Mouse (Mus musculus): Measurements from ENCODE around the gene Gfpt1. TPM values are rescaled to one million over a fixed set of nuclear protein-coding genes. Genes with fewer than 3 reads are reported as not detected.
A peak's percentile ranks its signal among the peaks of the same experiment; 100 is the strongest.
"Not testable (repeated sequence)": the region's sequence is repeated elsewhere in the genome, so short reads cannot be mapped to it uniquely, and the experiment has no call there.

Gene Gfpt1
- polyA plus RNA-seq, 1 experiment from 2014 or later = 28.8 TPM

GRCm38 (mm10) chr6:87009692-87010328 lies 32.8 kb upstream of the Gfpt1 start:
- peak; percentile 96 for ATAC-seq (ENCODE audit: low FRiP score)
- peak; percentile 90 for DNase-seq (ENCODE audit: low spot score)
- peak overlapping the region; percentile 78 for H3K4me3 ChIP-seq (replicated peaks; ENCODE audit: low read length)
- no peaks in the 10 kb centered on the region for H3K27me3 ChIP-seq (ENCODE audit: control insufficient read depth, insufficient read depth, low read length)
- peaks cover 8% of the 10 kb centered on the region for H3K4me1 ChIP-seq (replicated peaks; ENCODE audit: control insufficient read depth, insufficient read depth, low read length)
- H3K9me3 ChIP-seq (ENCODE audit: control insufficient read depth, low read length) = no peaks in the 10 kb centered on the region
- H3K36me3 ChIP-seq (replicated peaks; ENCODE audit: control insufficient read depth, insufficient read depth) = peaks cover 15% of the 10 kb centered on the region
- under 1% methylated on average over 36 of the region's 36 CpGs for WGBS
- peak overlapping the region; percentile 94 for H3K9ac ChIP-seq
- peak overlapping the region; percentile 54 for H3K4me2 ChIP-seq (replicated peaks)
- peak overlapping the region; percentile 85 for H3K27ac ChIP-seq

- H3K27me3 ChIP-seq (ENCODE audit: control insufficient read depth, insufficient read depth, low read length) = no peaks in the 10 kb centered on the region
- DNase-seq (ENCODE audit: low spot score) (peak; percentile 68), ATAC-seq (ENCODE audit: low FRiP score) (no peak)
- no peak overlapping the region for H3K4me2 ChIP-seq (replicated peaks)
- WGBS = 53% methylated on average over 4 of the region's 4 CpGs
- H3K9me3 ChIP-seq (ENCODE audit: control insufficient read depth, low read length) = no peaks in the 10 kb centered on the region
- no peak overlapping the region for H3K4me3 ChIP-seq (replicated peaks; ENCODE audit: low read length)
- peaks cover 74% of the 10 kb centered on the region for H3K36me3 ChIP-seq (replicated peaks; ENCODE audit: control insufficient read depth, insufficient read depth)
- no peak overlapping the region for H3K9ac ChIP-seq
- no peaks in the 10 kb centered on the region for H3K4me1 ChIP-seq (replicated peaks; ENCODE audit: control insufficient read depth, insufficient read depth, low read length)
- H3K27ac ChIP-seq = no peak overlapping the region
Measured at GRCm38 (mm10) chr6:87016916-87017315, 25.7 kb upstream of the Gfpt1 start.

- no peaks in the 10 kb centered on the region for H3K27me3 ChIP-seq (ENCODE audit: control insufficient read depth, insufficient read depth, low read length)
- ATAC-seq (ENCODE audit: low FRiP score) (no peak), DNase-seq (ENCODE audit: low spot score) (no peak)
- 96% methylated on average over 8 of the region's 8 CpGs for WGBS
- no peaks in the 10 kb centered on the region for H3K9me3 ChIP-seq (ENCODE audit: control insufficient read depth, low read length)
- peaks cover 80% of the 10 kb centered on the region for H3K36me3 ChIP-seq (replicated peaks; ENCODE audit: control insufficient read depth, insufficient read depth)
- H3K27ac ChIP-seq = no peak overlapping the region
- H3K9ac ChIP-seq = no peak overlapping the region
- H3K4me1 ChIP-seq (replicated peaks; ENCODE audit: control insufficient read depth, insufficient read depth, low read length) = no peaks in the 10 kb centered on the region
- no peak overlapping the region for H3K4me3 ChIP-seq (replicated peaks; ENCODE audit: low read length)
- no peak overlapping the region for H3K4me2 ChIP-seq (replicated peaks)
Measured at GRCm38 (mm10) chr6:87018874-87019273, 23.8 kb upstream of the Gfpt1 start.

GRCm38 (mm10) chr6:87021791-87022190 lies 20.9 kb upstream of the Gfpt1 start:
- ATAC-seq (ENCODE audit: low FRiP score) (no peak), DNase-seq (ENCODE audit: low spot score) (no peak)
- no peaks in the 10 kb centered on the region for H3K9me3 ChIP-seq (ENCODE audit: control insufficient read depth, low read length)
- no peaks in the 10 kb centered on the region for H3K27me3 ChIP-seq (ENCODE audit: control insufficient read depth, insufficient read depth, low read length)
- no peak overlapping the region for H3K4me3 ChIP-seq (replicated peaks; ENCODE audit: low read length)
- peaks cover 91% of the 10 kb centered on the region for H3K36me3 ChIP-seq (replicated peaks; ENCODE audit: control insufficient read depth, insufficient read depth)
- 97% methylated on average over 12 of the region's 12 CpGs for WGBS
- no peak overlapping the region for H3K9ac ChIP-seq
- no peak overlapping the region for H3K4me2 ChIP-seq (replicated peaks)
- H3K27ac ChIP-seq = no peak overlapping the region
- no peaks in the 10 kb centered on the region for H3K4me1 ChIP-seq (replicated peaks; ENCODE audit: control insufficient read depth, insufficient read depth, low read length)

- H3K4me2 ChIP-seq (replicated peaks) = no peak overlapping the region
- 87% methylated on average over 7 of the region's 7 CpGs for WGBS
- no peak overlapping the region for H3K4me3 ChIP-seq (replicated peaks; ENCODE audit: low read length)
- no peak overlapping the region for H3K27ac ChIP-seq
- DNase-seq (ENCODE audit: low spot score) (no peak), ATAC-seq (ENCODE audit: low FRiP score) (no peak)
- H3K9ac ChIP-seq = no peak overlapping the region
- peaks cover 62% of the 10 kb centered on the region for H3K36me3 ChIP-seq (replicated peaks; ENCODE audit: control insufficient read depth, insufficient read depth)
- no peaks in the 10 kb centered on the region for H3K4me1 ChIP-seq (replicated peaks; ENCODE audit: control insufficient read depth, insufficient read depth, low read length)
- H3K27me3 ChIP-seq (ENCODE audit: control insufficient read depth, insufficient read depth, low read length) = no peaks in the 10 kb centered on the region
- no peaks in the 10 kb centered on the region for H3K9me3 ChIP-seq (ENCODE audit: control insufficient read depth, low read length)
Measured at GRCm38 (mm10) chr6:87026980-87027379, 15.7 kb upstream of the Gfpt1 start.

- no peaks in the 10 kb centered on the region for H3K27me3 ChIP-seq (ENCODE audit: control insufficient read depth, insufficient read depth, low read length)
- ATAC-seq (ENCODE audit: low FRiP score) = no peak
- no peak for DNase-seq (ENCODE audit: low spot score)
- H3K4me2 ChIP-seq (replicated peaks) = no peak overlapping the region
- H3K36me3 ChIP-seq (replicated peaks; ENCODE audit: control insufficient read depth, insufficient read depth) = peaks cover 47% of the 10 kb centered on the region
- no peaks in the 10 kb centered on the region for H3K9me3 ChIP-seq (ENCODE audit: control insufficient read depth, low read length)
- no peak overlapping the region for H3K27ac ChIP-seq
- H3K9ac ChIP-seq = no peak overlapping the region
- H3K4me1 ChIP-seq (replicated peaks; ENCODE audit: control insufficient read depth, insufficient read depth, low read length) = no peaks in the 10 kb centered on the region
- no peak overlapping the region for H3K4me3 ChIP-seq (replicated peaks; ENCODE audit: low read length)
Measured at GRCm38 (mm10) chr6:87028881-87029280, 13.8 kb upstream of the Gfpt1 start.

GRCm38 (mm10) chr6:87031310-87031709 lies 11.3 kb upstream of the Gfpt1 start:
- H3K27ac ChIP-seq; H3K9ac ChIP-seq; DNase-seq (ENCODE audit: low spot score); H3K4me3 ChIP-seq (replicated peaks; ENCODE audit: low read length); H3K27me3 ChIP-seq (ENCODE audit: control insufficient read depth, insufficient read depth, low read length); H3K9me3 ChIP-seq (ENCODE audit: control insufficient read depth, low read length); H3K4me2 ChIP-seq (replicated peaks); ATAC-seq (ENCODE audit: low FRiP score); H3K4me1 ChIP-seq (replicated peaks; ENCODE audit: control insufficient read depth, insufficient read depth, low read length): not testable (repeated sequence)
- 80% methylated on average over 7 of the region's 7 CpGs for WGBS
- H3K36me3 ChIP-seq (replicated peaks; ENCODE audit: control insufficient read depth, insufficient read depth) = peaks cover 24% of the 10 kb centered on the region

- Histone ChIP-seq H3K9me3 (ENCODE audit: control insufficient read depth, low read length) (no peaks in the 10 kb centered on the region), H3K27me3 (ENCODE audit: control insufficient read depth, insufficient read depth, low read length) (no peaks in the 10 kb centered on the region), H3K4me1 (replicated peaks; ENCODE audit: control insufficient read depth, insufficient read depth, low read length) (no peaks in the 10 kb centered on the region), H3K4me3 (replicated peaks; ENCODE audit: low read length) (no peak overlapping the region), H3K27ac (no peak overlapping the region), H3K9ac (no peak overlapping the region), H3K4me2 (replicated peaks) (no peak overlapping the region), H3K36me3 (replicated peaks; ENCODE audit: control insufficient read depth, insufficient read depth) (peaks cover 15% of the 10 kb centered on the region)
- ATAC-seq (ENCODE audit: low FRiP score) = no peak
- no peak for DNase-seq (ENCODE audit: low spot score)
- 91% methylated on average over 3 of the region's 3 CpGs for WGBS
Measured at GRCm38 (mm10) chr6:87032401-87032800, 10.2 kb upstream of the Gfpt1 start.

GRCm38 (mm10) chr6:87034395-87034794 lies 8.3 kb upstream of the Gfpt1 start:
- no peak for ATAC-seq (ENCODE audit: low FRiP score)
- no peak for DNase-seq (ENCODE audit: low spot score)
- Histone ChIP-seq H3K4me3 (replicated peaks; ENCODE audit: low read length) (no peak overlapping the region), H3K4me2 (replicated peaks) (no peak overlapping the region), H3K4me1 (replicated peaks; ENCODE audit: control insufficient read depth, insufficient read depth, low read length) (no peaks in the 10 kb centered on the region), H3K36me3 (replicated peaks; ENCODE audit: control insufficient read depth, insufficient read depth) (no peaks in the 10 kb centered on the region; the same call in 1 of the 2 replicates), H3K27me3 (ENCODE audit: control insufficient read depth, insufficient read depth, low read length) (no peaks in the 10 kb centered on the region), H3K27ac (no peak overlapping the region), H3K9me3 (ENCODE audit: control insufficient read depth, low read length) (no peaks in the 10 kb centered on the region), H3K9ac (no peak overlapping the region)
- 90% methylated on average over 3 of the region's 3 CpGs for WGBS

Data from hindbrain, embryonic 14.5 days (tissue).